Mouse (Mus musculus) stomach, embryonic 15.5 days (tissue): ENCODE data around the gene Susd3. TPM values are rescaled to one million over a fixed set of nuclear protein-coding genes. Genes with fewer than 3 reads are reported as not detected.

Experiments
- ATAC-seq: fragments of 200-750 bp; cut with Nextera tagmentation; 2 replicates; pipeline ENCODE4 v1.8.0; 2017; ENCODE audit warnings: low read depth, moderate number of reproducible peaks, moderate TSS enrichment; ENCODE audit not compliant: insufficient read depth, low FRiP score
- H3K27ac ChIP-seq: fragments of 300-500 bp; sonication (generic); 2 replicates; pipeline ENCODE4 v1.5.1; 2015; ENCODE audit warnings: mild to moderate bottlenecking, inconsistent platforms
- H3K27me3 ChIP-seq: fragments of 300-500 bp; sonication (generic); replicated peaks from 2 replicates; pipeline ENCODE4 v1.6.1; 2015; ENCODE audit warnings: inconsistent platforms
- H3K36me3 ChIP-seq: fragments of 300-500 bp; sonication (generic); 2 replicates; pipeline ENCODE4 v1.6.1; 2015; ENCODE audit warnings: inconsistent platforms
- H3K4me1 ChIP-seq: fragments of 300-500 bp; sonication (generic); 2 replicates; pipeline ENCODE4 v1.6.1; 2015; ENCODE audit warnings: inconsistent platforms
- H3K4me2 ChIP-seq: fragments of 300-500 bp; sonication (generic); 2 replicates; pipeline ENCODE4 v1.6.1; 2015; ENCODE audit warnings: mild to moderate bottlenecking, inconsistent platforms
- H3K4me3 ChIP-seq: fragments of 300-500 bp; sonication (generic); replicated peaks from 2 replicates; pipeline ENCODE4 v1.5.1; 2015; ENCODE audit warnings: inconsistent platforms
- H3K9ac ChIP-seq: fragments of 300-500 bp; sonication (generic); 2 replicates; pipeline ENCODE4 v1.6.1; 2015; ENCODE audit warnings: inconsistent platforms
- H3K9me3 ChIP-seq: fragments of 300-500 bp; sonication (generic); 2 replicates; pipeline ENCODE4 v1.6.1; 2016; ENCODE audit warnings: inconsistent platforms
- WGBS: fragments of 180-500 bp; shearing (Covaris S2); methylation state at CpG from one replicate; pipeline ENCODE4 v1.1.7; 2015; 5-methylcytosine and 5-hydroxymethylcytosine counted together
- polyA plus RNA-seq: library from polyadenylated mRNA; unstranded; fragments of >200 nt; fragmentation: Nextera tagmentation; extraction: Ambion mirVana; gene quantifications from 2 replicates; pipeline ENCODE4 v1.2.1, GENCODE M21; 2015

Gene Susd3
- polyA plus RNA-seq, 1 experiment from 2014 or later: 1.5 TPM

- H3K27ac ChIP-seq: no peak overlapping the region
- H3K4me3 ChIP-seq: no peak overlapping the region
- no peak overlapping the region for H3K9ac ChIP-seq
- H3K4me2 ChIP-seq: no peak overlapping the region
- WGBS: 68% methylated on average over 15 of the region's 15 CpGs
- no peaks in the 10 kb centered on the region for H3K9me3 ChIP-seq
- no peaks in the 10 kb centered on the region for H3K4me1 ChIP-seq
- H3K27me3 ChIP-seq: no peaks in the 10 kb centered on the region
- ATAC-seq: no peak
- no peaks in the 10 kb centered on the region for H3K36me3 ChIP-seq
Measured at GRCm38 (mm10) chr13:49260036-49260722, 11.7 kb upstream of the Susd3 start.

GRCm38 (mm10) chr13:49257819-49258313 is 9.4 kb upstream of the Susd3 start:
- no peaks in the 10 kb centered on the region for H3K36me3 ChIP-seq
- WGBS: 65% methylated on average over 3 of the region's 3 CpGs
- no peak for ATAC-seq
- H3K4me3 ChIP-seq: no peak overlapping the region
- no peak overlapping the region for H3K4me2 ChIP-seq
- no peaks in the 10 kb centered on the region for H3K9me3 ChIP-seq
- no peaks in the 10 kb centered on the region for H3K27me3 ChIP-seq
- no peaks in the 10 kb centered on the region for H3K4me1 ChIP-seq
- H3K27ac ChIP-seq: no peak overlapping the region
- H3K9ac ChIP-seq: no peak overlapping the region

- Histone ChIP-seq H3K27me3 (peaks cover 10% of the 10 kb centered on the region; the same call in 1 of the 2 replicates), H3K27ac (no peak overlapping the region), H3K4me2 (no peak overlapping the region), H3K9me3 (no peaks in the 10 kb centered on the region), H3K36me3 (no peaks in the 10 kb centered on the region), H3K9ac (no peak overlapping the region), H3K4me3 (no peak overlapping the region), H3K4me1 (peaks cover 6% of the 10 kb centered on the region)
- no peak for ATAC-seq
- 84% methylated on average over 13 of the region's 13 CpGs for WGBS
Measured at GRCm38 (mm10) chr13:49252746-49253145, 4.2 kb upstream of the Susd3 start.

- no peak overlapping the region for H3K4me3 ChIP-seq
- H3K4me2 ChIP-seq: no peak overlapping the region
- H3K27ac ChIP-seq: no peak overlapping the region
- peaks cover 9% of the 10 kb centered on the region for H3K4me1 ChIP-seq
- H3K36me3 ChIP-seq: no peaks in the 10 kb centered on the region
- no peak for ATAC-seq
- H3K9ac ChIP-seq: no peak overlapping the region
- no peaks in the 10 kb centered on the region for H3K9me3 ChIP-seq
- peaks cover 16% of the 10 kb centered on the region for H3K27me3 ChIP-seq
- 65% methylated on average over 2 of the region's 2 CpGs for WGBS
Measured at GRCm38 (mm10) chr13:49252113-49252512, 3.6 kb upstream of the Susd3 start.

- H3K4me3 ChIP-seq: no peak overlapping the region
- H3K4me2 ChIP-seq: no peak overlapping the region
- H3K36me3 ChIP-seq: no peaks in the 10 kb centered on the region
- H3K9me3 ChIP-seq: no peaks in the 10 kb centered on the region
- no peak overlapping the region for H3K27ac ChIP-seq
- peaks cover 22% of the 10 kb centered on the region for H3K27me3 ChIP-seq
- no peak for ATAC-seq
- no peak overlapping the region for H3K9ac ChIP-seq
- peaks cover 9% of the 10 kb centered on the region for H3K4me1 ChIP-seq
- WGBS: 39% methylated on average over 4 of the region's 4 CpGs
Measured at GRCm38 (mm10) chr13:49250716-49251517, 2.4 kb upstream of the Susd3 start.

GRCm38 (mm10) chr13:49249634-49250033 is 1.1 kb upstream of the Susd3 start:
- H3K27ac ChIP-seq: no peak overlapping the region
- H3K27me3 ChIP-seq: peaks cover 22% of the 10 kb centered on the region
- no peak overlapping the region for H3K4me3 ChIP-seq
- H3K36me3 ChIP-seq: no peaks in the 10 kb centered on the region
- WGBS: 77% methylated on average over 2 of the region's 2 CpGs
- no peak overlapping the region for H3K4me2 ChIP-seq
- no peaks in the 10 kb centered on the region for H3K9me3 ChIP-seq
- no peak for ATAC-seq
- peaks cover 9% of the 10 kb centered on the region for H3K4me1 ChIP-seq
- no peak overlapping the region for H3K9ac ChIP-seq

- H3K36me3 ChIP-seq: no peaks in the 10 kb centered on the region
- ATAC-seq: no peak
- H3K4me2 ChIP-seq: no peak overlapping the region
- H3K27me3 ChIP-seq: peaks cover 22% of the 10 kb centered on the region
- WGBS: 46% methylated on average over 3 of the region's 3 CpGs
- peaks cover 9% of the 10 kb centered on the region for H3K4me1 ChIP-seq
- no peak overlapping the region for H3K27ac ChIP-seq
- no peak overlapping the region for H3K4me3 ChIP-seq
- H3K9me3 ChIP-seq: no peaks in the 10 kb centered on the region
- H3K9ac ChIP-seq: no peak overlapping the region
Measured at GRCm38 (mm10) chr13:49248923-49249322, 417 bp upstream of the Susd3 start.

GRCm38 (mm10) chr13:49247740-49248466 is 603 bp downstream of the Susd3 start:
- Histone ChIP-seq H3K4me2 (peak overlapping the region; percentile 92), H3K27me3 (peaks cover 22% of the 10 kb centered on the region), H3K4me3 (peak overlapping the region; percentile 44), H3K9me3 (no peaks in the 10 kb centered on the region), H3K4me1 (peaks cover 9% of the 10 kb centered on the region), H3K36me3 (no peaks in the 10 kb centered on the region), H3K9ac (no peak overlapping the region), H3K27ac (no peak overlapping the region)
- WGBS: 2% methylated on average over 58 of the region's 58 CpGs
- ATAC-seq: peak; percentile 70

- H3K27ac ChIP-seq: no peak overlapping the region
- H3K4me3 ChIP-seq: peak overlapping the region; percentile 44
- peak overlapping the region; percentile 92 for H3K4me2 ChIP-seq
- no peak overlapping the region for H3K9ac ChIP-seq
- H3K36me3 ChIP-seq: no peaks in the 10 kb centered on the region
- no peaks in the 10 kb centered on the region for H3K9me3 ChIP-seq
- H3K4me1 ChIP-seq: peaks cover 9% of the 10 kb centered on the region
- no peak for ATAC-seq
- 34% methylated on average over 12 of the region's 12 CpGs for WGBS
- peaks cover 22% of the 10 kb centered on the region for H3K27me3 ChIP-seq
Measured at GRCm38 (mm10) chr13:49247232-49247739, 1.2 kb downstream of the Susd3 start.

- Histone ChIP-seq H3K4me1 (peaks cover 9% of the 10 kb centered on the region), H3K9ac (no peak overlapping the region), H3K9me3 (no peaks in the 10 kb centered on the region), H3K4me3 (no peak overlapping the region), H3K4me2 (no peak overlapping the region), H3K27me3 (peaks cover 22% of the 10 kb centered on the region), H3K27ac (no peak overlapping the region), H3K36me3 (no peaks in the 10 kb centered on the region)
- ATAC-seq: no peak
- 89% methylated on average over 2 of the region's 2 CpGs for WGBS
Measured at GRCm38 (mm10) chr13:49246626-49247025, 1.9 kb downstream of the Susd3 start.

- H3K4me1 ChIP-seq: peaks cover 9% of the 10 kb centered on the region
- no peaks in the 10 kb centered on the region for H3K9me3 ChIP-seq
- no peak overlapping the region for H3K4me2 ChIP-seq
- no peaks in the 10 kb centered on the region for H3K36me3 ChIP-seq
- H3K4me3 ChIP-seq: no peak overlapping the region
- no peak for ATAC-seq
- H3K9ac ChIP-seq: no peak overlapping the region
- 61% methylated on average over 3 of the region's 3 CpGs for WGBS
- H3K27ac ChIP-seq: no peak overlapping the region
- H3K27me3 ChIP-seq: peaks cover 22% of the 10 kb centered on the region
Measured at GRCm38 (mm10) chr13:49246011-49246410, 2.5 kb downstream of the Susd3 start.
